Mouse (Mus musculus) lung, adult 2 months (tissue): ENCODE results near the gene Cass4.

Experiments
- CTCF ChIP-seq: fragments of 200-500 bp; IDR thresholded peaks from 2 replicates; pipeline ENCODE4 v1.5.1; 2011; ENCODE audit warnings: mild to moderate bottlenecking, low read length, control low read depth; ENCODE audit not compliant: insufficient read depth
- POLR2A ChIP-seq: fragments of 200-500 bp; IDR thresholded peaks from 2 replicates; pipeline ENCODE4 v1.6.1; 2011; ENCODE audit warnings: low read depth, mild to moderate bottlenecking, control low read depth, low read length, borderline replicate concordance; ENCODE audit errors: extremely low read depth

DNA sequence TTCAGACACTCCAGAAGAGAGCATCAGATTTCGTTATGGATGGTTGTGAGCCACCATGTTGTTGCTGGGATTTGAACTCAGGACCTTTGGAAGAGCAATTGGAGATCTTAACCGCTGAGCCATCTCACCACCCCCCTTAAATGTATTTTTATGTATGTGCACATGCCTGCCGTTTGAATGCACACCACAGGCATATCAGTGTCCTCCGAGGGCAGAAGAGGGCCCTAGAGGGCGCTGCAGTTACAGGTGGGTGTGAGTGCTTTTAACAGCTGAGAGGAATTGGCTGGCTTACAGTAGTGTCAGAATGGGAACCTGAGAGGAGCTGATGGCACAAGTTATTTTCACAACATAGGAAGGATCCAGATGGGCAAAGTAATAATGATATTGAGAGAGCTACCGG is 81.4 kb downstream of the Cass4 start:
- TF ChIP-seq CTCF (peak; percentile 52), POLR2A (no peak)
